Mouse (Mus musculus) bone marrow, adult 2 months (tissue): Measurements from ENCODE around the gene Bub1b. TPM values are rescaled to one million over a fixed set of nuclear protein-coding genes. Genes with fewer than 3 reads are reported as not detected.
"Not testable (repeated sequence)": the region's sequence is repeated elsewhere in the genome, so short reads cannot be mapped to it uniquely, and the experiment has no call there.

Source experiments
- H3K27ac ChIP-seq: fragments of 200-500 bp; 2 replicates; pipeline ENCODE4 v1.5.1; 2012; ENCODE audit warnings: low read depth, mild to moderate bottlenecking, control low read depth, inconsistent platforms, low read length; ENCODE audit not compliant: control insufficient read depth, poor library complexity, insufficient read depth
- H3K4me1 ChIP-seq: fragments of 200-500 bp; 2 replicates; pipeline ENCODE4 v1.6.1; 2011; ENCODE audit warnings: low read length; ENCODE audit not compliant: control insufficient read depth, insufficient read depth
- H3K4me3 ChIP-seq: fragments of 200-500 bp; replicated peaks from 2 replicates; pipeline ENCODE3; 2011; ENCODE audit warnings: mild to moderate bottlenecking, low read depth, low read length, control low read depth; ENCODE audit not compliant: control insufficient read depth
- CTCF ChIP-seq: fragments of 200-500 bp; IDR thresholded peaks from 2 replicates; pipeline ENCODE4 v1.5.1; 2011; ENCODE audit warnings: low read length, control low read depth; ENCODE audit not compliant: control insufficient read depth, insufficient read depth
- POLR2A ChIP-seq: fragments of 200-500 bp; IDR thresholded peaks from 2 replicates; pipeline ENCODE4 v1.6.1; 2011; ENCODE audit warnings: low read depth, mild to moderate bottlenecking, control low read depth, low read length, borderline replicate concordance; ENCODE audit not compliant: control insufficient read depth
- WGBS: fragments of 180-500 bp; shearing (Covaris S2); methylation state at CpG from one replicate; pipeline ENCODE4 v1.1.7; 2018; 5-methylcytosine and 5-hydroxymethylcytosine counted together
- polyA plus RNA-seq: library from polyadenylated mRNA; stranded (reverse); fragments of >200 nt; gene quantifications from 2 replicates; pipeline ENCODE4 v1.2.4, GENCODE M21; 2011; ENCODE audit warnings: low replicate concordance; ENCODE audit not compliant: missing spikeins, insufficient read depth, insufficient read length

The Bub1b gene
- polyA plus RNA-seq, 1 experiment, result 44.1 TPM

DNA sequence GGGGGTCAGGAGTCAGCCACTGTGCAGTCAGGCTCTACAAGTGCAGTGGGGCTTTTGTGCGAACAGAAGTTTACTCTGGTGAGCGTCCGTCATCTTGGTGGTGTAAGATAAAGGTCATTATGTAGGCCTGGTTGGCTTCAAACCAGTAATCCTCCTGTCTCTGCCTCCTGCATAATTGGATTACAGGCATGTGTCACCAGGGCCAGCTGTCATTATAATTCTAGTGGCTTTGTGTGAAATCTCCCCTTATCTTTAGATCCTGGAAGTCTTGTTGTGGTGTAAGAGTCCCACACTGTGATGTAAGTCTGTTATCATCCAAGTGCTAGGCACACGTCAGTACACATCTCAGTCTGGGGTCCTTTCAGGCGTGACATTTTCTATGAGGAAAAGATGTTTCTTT, 35.4 kb downstream of the Bub1b start:
- TF ChIP-seq POLR2A (no peak), CTCF (no peak)
- Histone ChIP-seq H3K4me3 (no peak overlapping the region), H3K27ac (no peak overlapping the region), H3K4me1 (no peaks in the 10 kb centered on the region)
- WGBS, result 74% methylated on average over 5 of the region's 5 CpGs

DNA sequence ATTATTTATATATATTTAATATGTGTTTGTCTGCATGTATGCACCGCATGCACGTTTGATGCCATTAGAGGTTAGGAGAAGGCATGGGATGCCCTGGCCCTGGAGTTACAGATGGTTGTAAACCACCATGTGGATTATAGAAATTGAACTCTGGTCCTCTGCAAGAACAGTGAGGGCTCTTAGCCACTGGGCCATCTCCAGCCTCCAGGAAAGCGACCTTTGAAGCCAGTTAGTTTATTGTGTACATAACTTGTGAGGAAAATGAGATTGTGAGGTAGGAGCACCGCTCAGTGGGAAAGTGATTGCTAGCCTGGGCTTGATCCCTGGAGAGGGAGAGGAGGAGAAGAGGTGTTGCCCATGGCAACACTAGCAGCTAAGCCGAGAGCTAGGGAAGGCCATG, 39.2 kb downstream of the Bub1b start:
- WGBS, result 90% methylated on average over 5 of the region's 5 CpGs
- H3K4me3 ChIP-seq, result no peak overlapping the region
- TF ChIP-seq POLR2A (no peak), CTCF (no peak)

DNA sequence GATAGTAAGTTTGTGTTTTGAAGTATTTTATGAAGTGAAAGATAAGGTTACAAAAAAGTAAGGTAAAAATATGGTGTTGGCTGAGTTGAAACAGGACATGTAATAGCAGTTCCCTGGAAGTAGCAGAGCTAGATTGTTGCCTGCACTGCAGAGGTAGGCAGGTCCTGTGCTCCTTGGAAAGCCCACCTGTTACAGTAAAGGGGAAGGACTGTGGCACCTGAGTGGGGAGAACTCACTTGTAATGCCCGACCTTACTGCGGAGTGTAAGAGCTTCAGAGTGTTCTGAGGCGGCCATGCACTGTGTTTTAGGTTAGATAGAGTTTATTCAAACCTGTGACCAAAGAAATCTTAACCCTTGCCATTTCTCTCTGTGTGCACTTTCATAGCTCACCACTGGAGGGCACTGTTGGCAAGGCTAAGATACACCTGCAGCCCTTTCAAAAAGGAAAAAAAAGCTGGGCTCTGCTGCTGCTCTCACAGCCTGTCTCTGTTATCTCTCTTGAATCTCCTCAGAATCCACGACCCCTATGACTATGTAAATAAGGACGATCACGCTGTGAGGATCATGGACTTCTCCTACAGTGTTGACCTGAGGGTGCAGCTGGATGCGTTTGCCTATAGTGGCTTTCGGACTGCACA, 40.0 kb downstream of the Bub1b start:
- TF ChIP-seq POLR2A (no peak), CTCF (peak; percentile 47; the same call in 1 of the 2 replicates)
- H3K4me3 ChIP-seq, result no peak overlapping the region
- H3K27ac ChIP-seq, result no peak overlapping the region
- whole genome bisulfite sequencing, result 34% methylated on average over 8 of the region's 8 CpGs
- peaks cover 2% of the 10 kb centered on the region; the same call in 1 of the 2 replicates for H3K4me1 ChIP-seq

More for the DNA sequence above, 39.2 kb downstream of the Bub1b start:
- Histone ChIP-seq H3K27ac (no peak overlapping the region), H3K4me1 (peaks cover 2% of the 10 kb centered on the region; the same call in 1 of the 2 replicates)

DNA sequence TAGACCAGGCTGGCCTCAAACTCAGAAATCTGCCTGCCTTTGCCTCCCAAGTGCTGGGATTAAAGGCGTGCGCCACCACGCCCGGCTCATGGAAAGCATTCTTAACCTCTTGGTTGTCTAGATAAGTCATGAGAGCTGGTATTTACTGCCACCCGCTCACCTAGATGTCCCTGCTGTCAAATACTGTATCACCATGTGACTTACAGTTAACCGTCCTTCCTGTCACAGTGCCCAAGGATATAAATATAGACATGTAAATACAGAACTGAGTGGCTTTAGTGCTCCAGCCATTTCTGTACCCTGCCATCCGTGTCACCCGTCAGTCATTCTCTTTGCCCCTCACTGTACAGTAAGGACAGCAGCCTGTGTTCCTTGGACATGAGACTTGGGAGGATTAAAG, 40.7 kb downstream of the Bub1b start:
- Histone ChIP-seq H3K4me3 (no peak overlapping the region), H3K27ac (no peak overlapping the region), H3K4me1 (peaks cover 2% of the 10 kb centered on the region; the same call in 1 of the 2 replicates)
- 62% methylated on average over 8 of the region's 8 CpGs for WGBS
- TF ChIP-seq POLR2A (no peak), CTCF (no peak)

DNA sequence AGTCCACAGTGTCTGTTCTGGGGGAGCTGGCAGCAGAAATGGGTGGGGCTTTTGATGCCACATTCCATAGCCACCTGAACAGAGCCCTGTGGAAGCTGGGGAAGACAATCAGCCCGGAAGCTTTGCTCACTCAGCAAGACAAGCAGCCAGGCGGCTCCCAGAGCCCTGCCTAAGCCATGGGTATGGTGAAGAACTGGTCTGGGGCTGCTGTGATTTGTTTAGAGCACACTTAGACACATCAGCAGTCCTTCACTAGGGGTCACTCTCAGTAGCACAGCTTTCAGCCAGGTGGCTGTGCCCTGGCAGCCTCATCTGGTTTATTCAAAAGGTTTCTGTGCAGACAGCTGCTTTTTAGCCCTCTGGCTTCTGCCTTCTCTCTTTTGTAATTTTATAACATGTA, 43.1 kb downstream of the Bub1b start:
- TF ChIP-seq CTCF, result no peak; the same call in 1 of the 2 replicates
- TF ChIP-seq POLR2A, result no peak
- 78% methylated on average over 2 of the region's 2 CpGs for WGBS
- H3K4me1 ChIP-seq, result peaks cover 2% of the 10 kb centered on the region; the same call in 1 of the 2 replicates
- no peak overlapping the region for H3K27ac ChIP-seq
- no peak overlapping the region for H3K4me3 ChIP-seq

DNA sequence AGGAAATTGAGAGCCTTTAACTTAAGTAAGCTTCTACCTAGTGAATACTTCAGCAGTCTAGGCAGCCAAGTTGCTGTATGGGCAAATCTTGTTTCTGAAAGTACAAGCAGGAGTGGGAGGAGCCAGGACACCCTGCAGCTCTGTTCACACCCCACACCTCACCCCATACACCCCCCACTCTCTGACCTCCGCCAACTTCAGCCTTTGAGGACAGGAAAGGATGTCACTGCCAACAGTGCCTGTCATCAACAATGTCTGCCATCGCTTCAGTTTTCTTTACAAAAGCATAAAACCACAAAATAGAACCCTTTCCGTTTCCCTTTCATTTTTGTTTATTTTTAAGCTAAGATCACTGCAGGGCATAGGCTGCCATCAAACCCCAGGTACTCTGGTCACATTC, 44.4 kb downstream of the Bub1b start:
- Histone ChIP-seq H3K27ac (no peak overlapping the region), H3K4me3 (no peak overlapping the region), H3K4me1 (peaks cover 2% of the 10 kb centered on the region; the same call in 1 of the 2 replicates)
- WGBS, result 30% methylated on average over 3 of the region's 3 CpGs
- TF ChIP-seq POLR2A, result no peak
- TF ChIP-seq CTCF, result no peak

DNA sequence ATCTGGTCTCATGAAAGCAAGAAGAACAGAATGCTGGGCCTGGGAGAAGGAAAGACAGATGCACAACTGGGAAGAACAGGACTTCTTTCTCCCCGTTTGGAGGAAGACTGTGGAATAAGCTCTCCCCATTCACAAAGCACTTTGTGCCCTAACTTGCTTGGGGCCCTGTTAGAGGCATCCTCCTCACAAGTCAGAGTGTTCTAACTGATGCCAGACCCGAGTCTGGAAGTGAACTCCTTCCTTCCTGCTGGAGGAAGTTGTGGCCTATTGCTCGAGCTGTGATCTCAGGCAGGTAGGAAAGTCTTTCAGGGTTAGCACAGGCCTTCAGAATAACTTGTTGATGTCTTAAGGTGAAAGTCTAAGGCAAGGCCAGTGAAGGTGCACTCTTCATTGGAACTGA, 44.9 kb downstream of the Bub1b start:
- H3K4me1 ChIP-seq, result peaks cover 2% of the 10 kb centered on the region; the same call in 1 of the 2 replicates
- H3K4me3 ChIP-seq, result no peak overlapping the region
- 17% methylated on average over 3 of the region's 3 CpGs for WGBS
- no peak overlapping the region for H3K27ac ChIP-seq
- TF ChIP-seq CTCF (no peak), POLR2A (no peak)

DNA sequence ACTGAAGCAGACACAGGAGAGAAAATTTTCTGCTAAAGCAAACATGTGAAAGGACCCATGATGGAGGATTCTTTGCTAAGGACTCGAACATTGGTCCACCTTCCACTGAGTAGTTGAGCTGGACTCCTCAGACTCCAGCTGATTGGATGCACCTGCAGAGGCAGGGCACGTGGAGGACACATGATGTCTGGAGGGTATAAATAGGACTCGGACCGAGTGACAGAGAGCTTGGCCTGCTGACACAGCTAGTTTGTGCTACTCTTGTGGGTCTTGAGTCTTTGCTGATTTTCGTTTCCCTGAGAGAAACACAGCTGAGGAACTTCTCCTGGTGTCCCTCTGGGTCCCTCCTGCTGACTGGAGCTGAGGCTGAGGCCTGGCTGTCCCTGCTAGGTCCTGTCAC, 48.7 kb downstream of the Bub1b start:
- Histone ChIP-seq H3K4me3 (no peak overlapping the region), H3K4me1 (no peaks in the 10 kb centered on the region; the same call in 1 of the 2 replicates), H3K27ac (no peak overlapping the region)
- 85% methylated on average over 5 of the region's 5 CpGs for WGBS
- TF ChIP-seq POLR2A (no peak), CTCF (no peak)

DNA sequence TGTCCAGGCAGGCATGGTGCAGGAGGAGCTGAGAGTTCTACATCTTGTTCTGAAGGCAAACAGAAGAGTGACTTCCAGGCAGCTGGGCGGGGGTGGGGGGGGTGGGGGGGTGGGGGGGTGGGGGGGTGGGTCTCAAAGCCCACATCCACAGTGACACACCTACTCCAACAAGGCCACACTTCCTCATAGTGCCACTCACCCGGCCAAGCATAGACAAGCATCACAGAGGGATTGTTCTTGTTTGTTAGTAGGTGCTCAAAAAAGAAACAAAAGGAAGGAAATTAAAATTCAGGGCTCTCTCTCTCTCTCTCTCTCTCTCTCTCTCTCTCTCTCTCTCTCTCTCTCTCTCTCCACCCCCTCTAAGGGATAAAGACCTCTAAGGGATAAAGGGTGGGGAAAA, 52.7 kb downstream of the Bub1b start:
- WGBS, result 12% methylated on average over 2 of the region's 2 CpGs
- not testable (repeated sequence) for H3K27ac ChIP-seq, H3K4me3 ChIP-seq, H3K4me1 ChIP-seq
